Mouse (Mus musculus) stomach, postnatal 0 days (tissue): ENCODE measurements at regions not wholly inside any gene's neighbourhood (a gene's known extent, or its start where the extent isn't known, plus 50 kb on each side); places are given as distances from the start of the nearest gene placed in this dataset.

Source experiments
- CTCF ChIP-seq: IDR thresholded peaks from 2 replicates; pipeline ENCODE4 v1.5.1; 2016; ENCODE audit warnings: antibody characterized with exemption, low read depth, mild to moderate bottlenecking, moderate library complexity
- EP300 ChIP-seq: optimal IDR thresholded peaks from 2 replicates; pipeline ENCODE3; 2016; ENCODE audit warnings: antibody characterized with exemption

GRCm38 (mm10) chr13:84366839-84367238 lies 144.7 kb downstream of the Tmem161b start:
- no peak for TF ChIP-seq CTCF
- TF ChIP-seq EP300 = no peak
